Mouse (Mus musculus): ENCODE data around the gene Gm38100. TPM values are rescaled to one million over a fixed set of nuclear protein-coding genes. Genes with fewer than 3 reads are reported as not detected.

Gene Gm38100
- polyA plus RNA-seq, 1 experiment from 2014 or later: not detected

GRCm38 (mm10) chr1:175938731-175939130 lies 18.6 kb downstream of the Gm38100 start:
- Histone ChIP-seq H3K27ac (no peak overlapping the region), H3K36me3 (ENCODE audit: inconsistent target) (no peaks in the 10 kb centered on the region), H3K4me3 (ENCODE audit: inconsistent target) (no peak overlapping the region), H3K79me2 (ENCODE audit: inconsistent target) (no peaks in the 10 kb centered on the region)
- 85% methylated on average over 3 of the region's 3 CpGs for WGBS (ENCODE audit: missing documents)

GRCm38 (mm10) chr1:175943168-175943567 lies 23.0 kb downstream of the Gm38100 start:
- Histone ChIP-seq H3K27ac (no peak overlapping the region), H3K36me3 (ENCODE audit: inconsistent target) (no peaks in the 10 kb centered on the region), H3K79me2 (ENCODE audit: inconsistent target) (no peaks in the 10 kb centered on the region), H3K4me3 (ENCODE audit: inconsistent target) (no peak overlapping the region)
- 96% methylated on average over 7 of the region's 7 CpGs for WGBS (ENCODE audit: missing documents)

- no peaks in the 10 kb centered on the region for H3K36me3 ChIP-seq (ENCODE audit: inconsistent target)
- no peaks in the 10 kb centered on the region for H3K79me2 ChIP-seq (ENCODE audit: inconsistent target)
- H3K27ac ChIP-seq: no peak overlapping the region
- 85% methylated on average over 4 of the region's 4 CpGs for WGBS (ENCODE audit: missing documents)
- no peak overlapping the region for H3K4me3 ChIP-seq (ENCODE audit: inconsistent target)
Observed at GRCm38 (mm10) chr1:175946718-175947315, 26.7 kb downstream of the Gm38100 start.

GRCm38 (mm10) chr1:175950421-175950820 lies 30.3 kb downstream of the Gm38100 start:
- Histone ChIP-seq H3K36me3 (ENCODE audit: inconsistent target) (no peaks in the 10 kb centered on the region), H3K79me2 (ENCODE audit: inconsistent target) (no peaks in the 10 kb centered on the region), H3K27ac (no peak overlapping the region), H3K4me3 (ENCODE audit: inconsistent target) (no peak overlapping the region)
- WGBS (ENCODE audit: missing documents): 90% methylated on average over 2 of the region's 3 CpGs

- no peaks in the 10 kb centered on the region for H3K79me2 ChIP-seq (ENCODE audit: inconsistent target)
- 100% methylated on average over 2 of the region's 2 CpGs for WGBS (ENCODE audit: missing documents)
- no peaks in the 10 kb centered on the region for H3K36me3 ChIP-seq (ENCODE audit: inconsistent target)
- H3K27ac ChIP-seq: no peak overlapping the region
- no peak overlapping the region for H3K4me3 ChIP-seq (ENCODE audit: inconsistent target)
Observed at GRCm38 (mm10) chr1:175950851-175951250, 30.7 kb downstream of the Gm38100 start.

GRCm38 (mm10) chr1:175961786-175962185 lies 41.7 kb downstream of the Gm38100 start:
- H3K79me2 ChIP-seq (ENCODE audit: inconsistent target): no peaks in the 10 kb centered on the region
- H3K36me3 ChIP-seq (ENCODE audit: inconsistent target): no peaks in the 10 kb centered on the region
- 88% methylated on average over 2 of the region's 2 CpGs for WGBS (ENCODE audit: missing documents)
- H3K27ac ChIP-seq: no peak overlapping the region
- H3K4me3 ChIP-seq (ENCODE audit: inconsistent target): no peak overlapping the region

GRCm38 (mm10) chr1:175967004-175967745 lies 47.0 kb downstream of the Gm38100 start:
- Histone ChIP-seq H3K27ac (no peak overlapping the region), H3K4me3 (ENCODE audit: inconsistent target) (no peak overlapping the region), H3K36me3 (ENCODE audit: inconsistent target) (no peaks in the 10 kb centered on the region), H3K79me2 (ENCODE audit: inconsistent target) (no peaks in the 10 kb centered on the region)
- WGBS (ENCODE audit: missing documents): 91% methylated on average over 4 of the region's 5 CpGs

GRCm38 (mm10) chr1:175970710-175971109 lies 50.6 kb downstream of the Gm38100 start:
- no peaks in the 10 kb centered on the region for H3K36me3 ChIP-seq (ENCODE audit: inconsistent target)
- H3K27ac ChIP-seq: no peak overlapping the region
- H3K79me2 ChIP-seq (ENCODE audit: inconsistent target): no peaks in the 10 kb centered on the region
- H3K4me3 ChIP-seq (ENCODE audit: inconsistent target): no peak overlapping the region
- 85% methylated on average over 5 of the region's 5 CpGs for WGBS (ENCODE audit: missing documents)

Other genes with a start within 250 kb of the Gm38100 start
- 1.8 to 4.1 TPM (median 2.8 TPM) in 3 replicates for gene Opn3, start 227.6 kb upstream of the Gm38100 start, polyA plus RNA-seq (2018)
- 3.0 to 3.6 TPM (median 3.6 TPM) in 3 replicates for gene Chml, start 227.4 kb upstream of the Gm38100 start, polyA plus RNA-seq (2018)
- not detected in 3 replicates for gene Wdr64, start 221.7 kb upstream of the Gm38100 start, polyA plus RNA-seq (2018)
- gene Exo1, start 39.7 kb upstream of the Gm38100 start, polyA plus RNA-seq (2018): 0.25 to 10.1 TPM (median 0.55 TPM) in 3 replicates
- gene Rbm8a2, start 58.8 kb downstream of the Gm38100 start, polyA plus RNA-seq (2018): 0.17 to 0.38 TPM (median 0.34 TPM) in 3 replicates

All from macrophage (primary cell).